Mouse (Mus musculus): ENCODE results near the gene Dcxr. TPM values are rescaled to one million over a fixed set of nuclear protein-coding genes. Genes with fewer than 3 reads are reported as not detected.
A peak's percentile ranks its signal among the peaks of the same experiment; 100 is the strongest.
"Not testable (repeated sequence)": the region's sequence is repeated elsewhere in the genome, so short reads cannot be mapped to it uniquely, and the experiment has no call there.

The Dcxr gene
- total RNA-seq (2014; rRNA removed) (6.9 and 11.2 TPM in 2 replicates), polyA plus RNA-seq (2015; fragmentation: Nextera tagmentation; extraction: Ambion mirVana) (9.9 and 12.3 TPM in 2 replicates)

DNA sequence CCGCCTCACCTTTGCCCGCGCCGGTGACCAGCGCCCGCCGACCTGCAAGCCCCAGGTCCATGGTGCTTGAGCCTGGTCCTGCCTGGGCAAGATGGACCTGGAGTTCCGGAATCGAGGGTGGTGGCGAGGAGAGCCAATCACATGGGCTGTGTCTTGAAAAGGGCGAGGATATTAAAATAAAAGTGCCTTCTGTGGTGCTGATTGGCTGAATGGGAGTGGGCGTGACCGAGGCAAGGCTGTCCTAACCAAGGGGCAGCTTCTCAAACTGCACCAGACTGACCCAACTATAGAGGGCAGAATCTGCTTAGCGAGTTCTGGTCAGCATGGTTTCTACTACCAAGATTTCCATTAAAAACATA is at the start of gene Dcxr:
Gene Dcxr, minus strand, starts transcription at position 113 of the 359 bp plus-strand sequence.
- Histone ChIP-seq H3K4me3 (ENCODE audit: low read depth, low read length) (peak within 1 kb of the TSS; percentile 39), H3K27ac (ENCODE audit: low read depth, low read length) (no peak within 1 kb of the TSS), H3K36me3 (ENCODE audit: insufficient read depth, low read length) (peaks cover 9% of the 10 kb centered on the region), H3K4me2 (ENCODE audit: low read depth, low read length, poor library complexity, severe bottlenecking) (peak within 1 kb of the TSS; percentile 66), H3K9me3 (ENCODE audit: low read length) (no peaks in the 10 kb centered on the region), H3K9ac (replicated peaks; ENCODE audit: low read length, poor library complexity, severe bottlenecking) (peak within 1 kb of the TSS; percentile 51; the same call in 1 of the 2 replicates), H3K4me1 (ENCODE audit: insufficient read depth, low read length) (peaks cover 12% of the 10 kb centered on the region; the same call in 1 of the 2 replicates), H3K27me3 (ENCODE audit: insufficient read depth, low read length) (no peaks in the 10 kb centered on the region)
- 2% methylated on average over 14 of the region's 14 CpGs for WGBS
- DNase-seq (ENCODE audit: low spot score) (peak; percentile 86), ATAC-seq (ENCODE audit: low FRiP score) (peak; percentile 80)
- TF ChIP-seq CTCF (IDR thresholded peaks at IDR 0.05) = peak; percentile 59

DNA sequence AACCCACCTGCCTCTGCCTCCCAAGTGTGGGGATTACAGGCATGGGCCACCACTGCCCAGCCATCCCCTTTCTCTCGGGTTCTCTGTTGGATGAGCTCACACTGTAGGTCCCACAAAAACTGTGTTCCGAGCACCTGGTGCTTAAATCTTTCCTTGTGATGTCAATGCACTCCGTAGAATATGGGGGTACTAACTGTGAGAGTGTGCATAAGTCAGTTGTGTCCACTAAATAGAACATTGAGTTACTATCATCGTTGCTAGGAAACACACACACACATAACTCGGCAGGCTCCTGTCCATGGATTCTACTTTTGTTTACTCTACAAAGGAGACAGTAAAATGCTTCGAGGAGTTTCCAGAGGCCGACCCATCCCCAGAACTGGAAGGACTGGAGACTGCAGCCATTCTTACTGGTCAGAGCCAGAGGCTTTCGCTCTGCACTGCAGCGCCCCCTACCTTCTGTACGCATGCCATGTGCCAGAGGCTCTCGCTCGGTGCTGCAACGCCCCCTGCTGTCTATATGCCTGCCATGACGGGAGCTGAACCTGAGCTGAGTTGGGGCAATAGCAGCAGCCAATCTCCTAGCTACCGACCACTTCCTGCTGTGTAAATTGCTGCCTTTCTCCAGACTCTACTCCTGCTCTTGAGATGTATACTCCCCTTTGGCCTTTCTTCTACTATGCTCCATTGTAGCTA is 48.8 kb upstream of the Dcxr start:
- H3K27ac ChIP-seq (ENCODE audit: low read depth, low read length) = no peak overlapping the region
- peak; percentile 81 for ATAC-seq (ENCODE audit: low FRiP score)
- H3K4me2 ChIP-seq (ENCODE audit: low read depth, low read length, poor library complexity, severe bottlenecking) = no peak overlapping the region
- no peaks in the 10 kb centered on the region for H3K4me1 ChIP-seq (ENCODE audit: insufficient read depth, low read length)
- no peaks in the 10 kb centered on the region for H3K9me3 ChIP-seq (ENCODE audit: low read length)
- peak; percentile 93 for DNase-seq (ENCODE audit: low spot score)
- peak; percentile 100 for TF ChIP-seq CTCF (IDR thresholded peaks at IDR 0.05)
- no peak overlapping the region for H3K4me3 ChIP-seq (ENCODE audit: low read depth, low read length)
- no peaks in the 10 kb centered on the region for H3K27me3 ChIP-seq (ENCODE audit: insufficient read depth, low read length)
- no peak overlapping the region for H3K9ac ChIP-seq (replicated peaks; ENCODE audit: low read length, poor library complexity, severe bottlenecking)
- peaks cover 6% of the 10 kb centered on the region for H3K36me3 ChIP-seq (ENCODE audit: insufficient read depth, low read length)
- WGBS = 25% methylated on average over 15 of the region's 15 CpGs

DNA sequence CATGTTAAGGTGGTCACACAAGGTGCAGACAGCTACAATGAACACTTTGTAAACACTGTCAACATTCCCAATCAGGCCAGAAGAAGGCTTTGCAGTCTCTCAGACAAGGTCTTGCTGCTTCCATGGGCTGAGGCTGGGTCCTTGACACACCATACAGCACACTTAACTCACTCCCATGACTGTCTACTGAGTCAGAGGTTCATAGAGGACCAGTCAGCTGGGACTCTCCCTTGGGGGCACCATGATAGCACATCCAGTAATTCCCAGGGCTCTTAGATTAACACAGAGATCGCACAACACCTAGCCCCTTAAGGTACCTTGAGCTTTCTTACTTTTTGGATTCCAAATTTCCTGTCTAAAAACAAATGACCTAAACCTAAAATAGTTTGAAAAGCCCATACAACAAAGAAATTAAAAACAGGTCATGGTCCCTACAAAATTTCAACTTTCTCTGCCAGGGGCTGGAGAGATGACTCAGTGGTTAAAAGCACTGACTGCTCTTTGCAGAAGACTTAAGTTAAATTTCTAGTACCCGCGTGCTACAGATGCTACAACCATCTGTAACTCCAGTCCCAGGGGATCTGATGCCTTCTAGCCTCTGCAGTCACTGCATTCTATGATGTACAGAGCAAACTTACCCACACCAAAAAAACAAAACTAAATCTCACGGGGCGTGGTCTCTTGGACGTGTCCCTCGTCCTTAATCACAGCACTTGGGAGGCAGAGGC is 46.5 kb upstream of the Dcxr start:
- H3K27me3 ChIP-seq (ENCODE audit: insufficient read depth, low read length) = no peaks in the 10 kb centered on the region
- ATAC-seq (ENCODE audit: low FRiP score) = no peak
- WGBS = 89% methylated on average over 7 of the region's 7 CpGs

DNA sequence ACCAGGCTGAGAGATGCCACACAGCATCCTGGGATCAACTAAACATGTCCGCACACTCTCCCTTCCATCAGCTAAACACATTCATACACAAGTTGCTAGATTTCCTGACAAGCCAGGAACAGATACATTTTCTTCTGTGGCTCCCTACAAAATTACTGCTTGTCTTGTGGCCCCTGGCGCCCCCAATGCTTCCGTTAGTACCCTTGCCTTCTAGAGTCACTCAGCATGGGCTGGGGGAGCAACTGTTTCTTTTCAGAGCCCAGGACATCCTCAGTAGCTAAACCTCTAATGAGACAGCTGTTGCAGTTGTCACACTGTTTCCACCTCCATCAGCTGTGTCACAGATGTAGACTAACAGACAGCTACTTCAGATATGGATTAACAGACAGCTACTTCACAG is 45.7 kb upstream of the Dcxr start:
- H3K4me1 ChIP-seq (ENCODE audit: insufficient read depth, low read length) = no peaks in the 10 kb centered on the region
- no peak overlapping the region for H3K4me2 ChIP-seq (ENCODE audit: low read depth, low read length, poor library complexity, severe bottlenecking)
- no peak overlapping the region for H3K4me3 ChIP-seq (ENCODE audit: low read depth, low read length)
- no peak overlapping the region for H3K9ac ChIP-seq (replicated peaks; ENCODE audit: low read length, poor library complexity, severe bottlenecking)
- no peak overlapping the region for H3K27ac ChIP-seq (ENCODE audit: low read depth, low read length)
- 74% methylated on average over 3 of the region's 3 CpGs for WGBS
- ATAC-seq (ENCODE audit: low FRiP score) (no peak), DNase-seq (ENCODE audit: low spot score) (no peak)
- H3K27me3 ChIP-seq (ENCODE audit: insufficient read depth, low read length) = no peaks in the 10 kb centered on the region
- H3K36me3 ChIP-seq (ENCODE audit: insufficient read depth, low read length) = no peaks in the 10 kb centered on the region
- H3K9me3 ChIP-seq (ENCODE audit: low read length) = no peaks in the 10 kb centered on the region
- TF ChIP-seq CTCF (IDR thresholded peaks at IDR 0.05) = no peak

More for the DNA sequence above, 46.5 kb upstream of the Dcxr start:
- no peak overlapping the region for H3K4me2 ChIP-seq (ENCODE audit: low read depth, low read length, poor library complexity, severe bottlenecking)
- no peaks in the 10 kb centered on the region for H3K36me3 ChIP-seq (ENCODE audit: insufficient read depth, low read length)
- DNase-seq (ENCODE audit: low spot score) = no peak
- no peak overlapping the region for H3K27ac ChIP-seq (ENCODE audit: low read depth, low read length)
- no peaks in the 10 kb centered on the region for H3K9me3 ChIP-seq (ENCODE audit: low read length)
- no peak overlapping the region for H3K9ac ChIP-seq (replicated peaks; ENCODE audit: low read length, poor library complexity, severe bottlenecking)
- TF ChIP-seq CTCF (IDR thresholded peaks at IDR 0.05) = no peak
- H3K4me1 ChIP-seq (ENCODE audit: insufficient read depth, low read length) = no peaks in the 10 kb centered on the region
- H3K4me3 ChIP-seq (ENCODE audit: low read depth, low read length) = no peak overlapping the region

DNA sequence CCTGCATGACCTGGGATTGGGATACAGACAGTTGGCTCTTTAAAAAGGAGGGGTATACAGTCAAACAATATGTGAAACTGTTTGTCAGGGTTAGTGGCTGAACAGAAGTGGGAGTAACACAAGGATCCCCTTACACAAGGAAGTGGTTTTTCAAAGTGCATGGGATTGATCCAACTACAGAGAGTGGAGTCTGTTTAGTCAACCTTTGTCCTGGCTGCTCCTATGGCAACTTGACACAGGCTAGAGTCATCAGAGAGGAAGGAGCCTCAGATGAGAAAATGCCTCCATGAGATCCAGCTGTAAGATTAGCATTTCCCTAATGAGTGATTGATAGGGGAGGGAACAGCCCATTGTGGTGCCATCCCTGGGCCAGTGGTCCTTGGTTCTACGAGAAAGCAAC is 41.1 kb upstream of the Dcxr start:
- no peaks in the 10 kb centered on the region for H3K27me3 ChIP-seq (ENCODE audit: insufficient read depth, low read length)
- H3K9ac ChIP-seq (replicated peaks; ENCODE audit: low read length, poor library complexity, severe bottlenecking) = no peak overlapping the region
- H3K27ac ChIP-seq (ENCODE audit: low read depth, low read length) = no peak overlapping the region
- TF ChIP-seq CTCF (IDR thresholded peaks at IDR 0.05) = no peak
- no peak overlapping the region for H3K4me3 ChIP-seq (ENCODE audit: low read depth, low read length)
- DNase-seq (ENCODE audit: low spot score) = no peak
- H3K4me1 ChIP-seq (ENCODE audit: insufficient read depth, low read length) = no peaks in the 10 kb centered on the region
- H3K36me3 ChIP-seq (ENCODE audit: insufficient read depth, low read length) = no peaks in the 10 kb centered on the region
- 48% methylated on average over 1 of the region's 1 CpGs for WGBS
- no peak for ATAC-seq (ENCODE audit: low FRiP score)
- no peaks in the 10 kb centered on the region for H3K9me3 ChIP-seq (ENCODE audit: low read length)
- H3K4me2 ChIP-seq (ENCODE audit: low read depth, low read length, poor library complexity, severe bottlenecking) = no peak overlapping the region

DNA sequence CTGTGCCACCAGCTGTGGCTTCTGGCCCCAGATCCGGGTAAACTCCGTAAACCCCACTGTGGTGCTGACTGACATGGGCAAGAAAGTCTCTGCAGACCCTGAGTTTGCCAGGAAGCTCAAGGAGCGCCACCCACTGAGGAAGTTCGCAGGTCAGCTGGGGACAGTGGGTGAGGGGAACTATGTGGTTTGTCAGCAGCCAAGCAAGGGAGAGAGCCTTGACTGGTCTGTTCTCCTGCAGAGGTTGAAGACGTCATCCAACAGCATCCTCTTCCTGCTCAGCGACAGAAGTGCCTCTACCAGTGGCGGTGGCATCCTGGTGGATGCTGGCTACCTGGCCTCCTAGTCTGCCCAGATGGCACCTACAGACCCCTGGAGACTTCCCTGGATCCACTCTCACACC is 39.9 kb upstream of the Dcxr start:
- H3K9me3 ChIP-seq (ENCODE audit: low read length); H3K36me3 ChIP-seq (ENCODE audit: insufficient read depth, low read length); H3K4me3 ChIP-seq (ENCODE audit: low read depth, low read length); ATAC-seq (ENCODE audit: low FRiP score); DNase-seq (ENCODE audit: low spot score); H3K4me2 ChIP-seq (ENCODE audit: low read depth, low read length, poor library complexity, severe bottlenecking); H3K4me1 ChIP-seq (ENCODE audit: insufficient read depth, low read length); H3K27me3 ChIP-seq (ENCODE audit: insufficient read depth, low read length); H3K9ac ChIP-seq (replicated peaks; ENCODE audit: low read length, poor library complexity, severe bottlenecking); H3K27ac ChIP-seq (ENCODE audit: low read depth, low read length): not testable (repeated sequence)
- 65% methylated on average over 3 of the region's 7 CpGs for WGBS

DNA sequence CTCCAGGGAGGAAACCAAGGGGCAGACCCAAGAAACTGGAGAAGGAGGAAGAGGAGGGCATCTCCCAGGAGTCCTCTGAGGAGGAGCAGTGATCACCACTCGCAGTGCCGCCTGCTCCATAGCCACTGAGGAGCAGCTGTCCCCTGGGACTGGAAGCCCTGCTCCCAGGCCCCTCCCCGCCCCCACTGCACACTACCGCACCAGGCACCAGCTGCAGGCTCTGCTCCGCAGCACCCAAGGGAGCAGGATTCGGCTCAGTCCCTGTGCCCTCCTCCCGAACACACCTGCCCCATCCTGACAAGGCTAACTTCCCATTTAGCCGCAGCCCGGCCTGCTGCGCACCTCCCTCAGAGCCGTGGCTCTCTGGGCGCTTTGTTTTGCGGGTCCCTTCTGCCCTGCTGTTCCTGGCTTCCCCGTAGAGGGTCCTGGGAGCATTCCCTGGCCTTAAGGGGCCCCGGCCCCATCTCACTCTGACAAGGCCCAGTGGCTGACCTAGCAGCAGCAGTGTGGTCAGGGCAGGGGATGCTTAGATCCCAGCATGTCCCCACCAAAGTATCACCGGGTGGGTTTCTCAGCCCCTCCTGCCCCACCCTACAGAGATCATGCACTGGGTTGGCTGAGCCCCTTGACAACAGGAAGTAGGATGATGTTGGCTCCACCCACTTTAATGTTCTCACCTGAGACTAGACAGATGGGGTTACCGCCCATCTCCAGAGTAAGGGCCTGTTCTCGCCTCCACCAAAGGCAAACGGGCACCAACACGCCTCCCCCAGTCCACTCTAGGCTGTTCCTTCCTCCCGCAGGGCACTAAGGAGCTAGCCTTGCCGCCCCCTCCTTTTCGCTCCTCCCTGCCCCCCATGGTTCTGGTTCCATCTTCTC is 36.3 kb upstream of the Dcxr start:
- H3K27me3 ChIP-seq (ENCODE audit: insufficient read depth, low read length); H3K9ac ChIP-seq (replicated peaks; ENCODE audit: low read length, poor library complexity, severe bottlenecking); H3K4me1 ChIP-seq (ENCODE audit: insufficient read depth, low read length); H3K4me2 ChIP-seq (ENCODE audit: low read depth, low read length, poor library complexity, severe bottlenecking); H3K27ac ChIP-seq (ENCODE audit: low read depth, low read length); H3K36me3 ChIP-seq (ENCODE audit: insufficient read depth, low read length); DNase-seq (ENCODE audit: low spot score); H3K9me3 ChIP-seq (ENCODE audit: low read length); H3K4me3 ChIP-seq (ENCODE audit: low read depth, low read length): not testable (repeated sequence)
- 0 out of 2 replicates have a peak, but pooled peaks have one; percentile 23 for ATAC-seq (ENCODE audit: low FRiP score)
- 14% methylated on average over 4 of the region's 23 CpGs for WGBS

DNA sequence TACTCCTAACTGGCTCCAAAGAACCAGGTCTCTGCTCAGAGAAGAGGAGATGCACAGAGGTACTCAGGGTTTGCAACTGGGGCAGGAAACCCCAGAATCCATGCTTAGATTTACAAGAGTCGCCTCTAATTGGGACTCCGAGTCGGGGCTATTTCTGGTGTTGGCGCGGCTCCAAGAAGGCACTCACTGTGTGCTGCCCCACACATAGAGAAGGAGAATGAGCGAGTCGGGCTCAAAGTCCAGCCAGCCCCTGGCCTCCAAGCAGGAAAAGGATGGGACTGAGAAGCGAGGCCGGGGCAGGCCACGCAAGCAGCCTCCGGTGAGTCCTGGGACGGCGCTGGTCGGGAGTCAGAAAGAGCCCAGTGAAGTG is 35.6 kb upstream of the Dcxr start, which contains the start of gene Hmga1b:
Gene Hmga1b, plus strand, starts transcription at position 123 of the 370 bp plus-strand sequence.
- H3K9me3 ChIP-seq (ENCODE audit: low read length); H3K4me3 ChIP-seq (ENCODE audit: low read depth, low read length); DNase-seq (ENCODE audit: low spot score); H3K36me3 ChIP-seq (ENCODE audit: insufficient read depth, low read length); H3K9ac ChIP-seq (replicated peaks; ENCODE audit: low read length, poor library complexity, severe bottlenecking); H3K4me1 ChIP-seq (ENCODE audit: insufficient read depth, low read length); ATAC-seq (ENCODE audit: low FRiP score); H3K4me2 ChIP-seq (ENCODE audit: low read depth, low read length, poor library complexity, severe bottlenecking); H3K27ac ChIP-seq (ENCODE audit: low read depth, low read length); H3K27me3 ChIP-seq (ENCODE audit: insufficient read depth, low read length): not testable (repeated sequence)
- 25% methylated on average over 14 of the region's 14 CpGs for WGBS
